Mouse (Mus musculus) embryonic fibroblast, embryonic 13.5 days (primary cell): ENCODE data around the gene Adra1b. TPM values are rescaled to one million over a fixed set of nuclear protein-coding genes. Genes with fewer than 3 reads are reported as not detected.

Experiments used
- H3K27ac ChIP-seq: 2 replicates; pipeline ENCODE4 v1.5.1; 2012; ENCODE audit warnings: low read length, control low read depth, inconsistent platforms; ENCODE audit not compliant: insufficient read depth
- H3K4me1 ChIP-seq: 2 replicates; pipeline ENCODE4 v1.6.1; 2011; ENCODE audit warnings: low read length; ENCODE audit not compliant: control insufficient read depth, insufficient read depth
- H3K4me3 ChIP-seq: 2 replicates; pipeline ENCODE4 v1.5.1; 2011; ENCODE audit warnings: mild to moderate bottlenecking, control low read depth, low read length; ENCODE audit not compliant: insufficient read depth
- CTCF ChIP-seq: IDR thresholded peaks from 2 replicates; pipeline ENCODE4 v1.5.1; 2011; ENCODE audit warnings: mild to moderate bottlenecking, control low read depth, low read length, moderate library complexity, borderline replicate concordance; ENCODE audit not compliant: insufficient read depth
- POLR2A ChIP-seq: IDR thresholded peaks from 2 replicates; pipeline ENCODE4 v1.6.1; 2011; ENCODE audit warnings: low read depth, mild to moderate bottlenecking, control low read depth, low read length, moderate library complexity
- polyA plus RNA-seq: library from polyadenylated mRNA; stranded (reverse); fragments of >200 nt; gene quantifications from 2 replicates; pipeline ENCODE4 v1.2.4, GENCODE M21; 2011; ENCODE audit warnings: low read depth; ENCODE audit not compliant: missing spikeins, insufficient read length

The Adra1b gene
- 2.7 and 2.9 TPM in 2 replicates for polyA plus RNA-seq

GRCm38 (mm10) chr11:43901051-43901654 is at the start of gene Adra1b:
TSS of gene Adra1b (minus strand) at chr11:43901210.
- Histone ChIP-seq H3K27ac (no peak within 1 kb of the TSS), H3K4me1 (no peaks in the 10 kb centered on the region), H3K4me3 (no peak within 1 kb of the TSS)
- TF ChIP-seq CTCF (no peak), POLR2A (no peak)

DNA sequence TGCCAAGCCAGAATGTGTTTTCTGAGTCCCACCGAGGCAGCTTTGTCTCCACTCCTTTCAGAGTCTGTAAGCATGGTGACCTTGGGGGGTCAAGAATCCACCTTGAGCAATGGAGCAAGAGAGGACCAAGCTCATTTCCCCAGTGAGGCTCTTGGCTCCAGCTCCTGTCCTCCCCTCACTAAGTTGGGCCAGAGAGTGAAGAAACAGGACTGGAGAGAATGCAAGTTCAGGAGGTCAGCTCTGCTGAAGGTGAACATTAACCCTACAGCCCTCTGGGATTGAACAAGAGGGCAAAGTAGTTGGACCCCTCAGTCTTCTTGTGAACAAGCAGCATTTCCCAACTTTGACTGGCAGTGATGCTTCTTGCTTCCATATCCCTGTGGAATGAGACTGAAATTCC is 49.3 kb upstream of the Adra1b start:
- Histone ChIP-seq H3K27ac (no peak overlapping the region), H3K4me1 (no peaks in the 10 kb centered on the region), H3K4me3 (no peak overlapping the region)
- TF ChIP-seq POLR2A (no peak), CTCF (no peak)

GRCm38 (mm10) chr11:43943781-43944180 is 42.8 kb upstream of the Adra1b start:
- no peak overlapping the region for H3K4me3 ChIP-seq
- TF ChIP-seq POLR2A (no peak), CTCF (no peak)
- H3K4me1 ChIP-seq, result no peaks in the 10 kb centered on the region
- no peak overlapping the region for H3K27ac ChIP-seq

DNA sequence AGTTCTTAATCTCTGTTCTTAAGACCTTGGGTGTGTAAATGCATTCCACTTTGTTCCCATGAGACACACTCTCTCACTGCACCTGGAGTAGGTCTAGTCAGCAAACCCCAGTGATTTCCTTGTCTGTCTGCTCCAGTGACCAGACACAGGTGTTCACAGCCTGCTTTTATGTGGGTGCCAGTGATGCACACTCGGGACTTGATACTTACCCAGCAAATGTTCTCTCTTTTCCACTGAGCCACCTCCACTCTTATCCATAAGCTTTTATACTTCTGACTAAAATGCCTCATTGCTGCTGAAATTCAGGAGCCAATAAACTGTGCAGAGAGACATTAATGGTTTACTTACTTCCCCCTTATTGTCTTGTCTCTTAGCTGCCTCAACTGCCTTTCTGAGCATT is 42.2 kb upstream of the Adra1b start:
- TF ChIP-seq CTCF (no peak), POLR2A (no peak)
- no peak overlapping the region for H3K4me3 ChIP-seq
- H3K4me1 ChIP-seq, result no peaks in the 10 kb centered on the region
- H3K27ac ChIP-seq, result no peak overlapping the region

GRCm38 (mm10) chr11:43940501-43941202 is 39.6 kb upstream of the Adra1b start:
- no peak for TF ChIP-seq CTCF
- no peak for TF ChIP-seq POLR2A
- H3K4me3 ChIP-seq, result no peak overlapping the region
- H3K4me1 ChIP-seq, result no peaks in the 10 kb centered on the region; the same call in 1 of the 2 replicates
- H3K27ac ChIP-seq, result no peak overlapping the region

- Histone ChIP-seq H3K27ac (no peak overlapping the region), H3K4me3 (no peak overlapping the region), H3K4me1 (peaks cover 10% of the 10 kb centered on the region)
- no peak for TF ChIP-seq CTCF
- TF ChIP-seq POLR2A, result no peak
Observed at GRCm38 (mm10) chr11:43936023-43936422, 35.0 kb upstream of the Adra1b start.

DNA sequence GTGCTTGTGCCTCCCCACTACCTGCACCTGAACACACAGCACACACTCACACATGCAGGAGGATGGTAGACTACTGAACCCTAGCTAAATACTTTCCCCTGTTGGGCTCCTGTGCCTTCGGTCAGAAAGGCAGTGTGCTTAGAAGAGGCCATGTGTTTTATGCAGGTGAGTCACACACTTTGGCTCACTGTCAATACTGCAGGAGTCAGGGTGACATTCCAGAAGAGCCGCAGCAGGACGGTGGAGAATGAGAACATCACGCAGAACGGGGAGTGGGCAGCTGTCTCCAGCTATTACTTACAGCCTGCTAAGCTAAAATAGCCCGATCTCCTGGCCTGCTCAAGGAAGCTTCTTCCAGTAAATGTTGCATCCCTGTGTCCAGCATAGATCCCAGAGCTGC is 32.5 kb upstream of the Adra1b start:
- no peak overlapping the region for H3K27ac ChIP-seq
- TF ChIP-seq CTCF (no peak), POLR2A (no peak)
- peaks cover 20% of the 10 kb centered on the region for H3K4me1 ChIP-seq
- H3K4me3 ChIP-seq, result no peak overlapping the region

GRCm38 (mm10) chr11:43933000-43933399 is 32.0 kb upstream of the Adra1b start:
- TF ChIP-seq CTCF (no peak), POLR2A (no peak)
- H3K4me1 ChIP-seq, result peaks cover 20% of the 10 kb centered on the region
- no peak overlapping the region for H3K4me3 ChIP-seq
- H3K27ac ChIP-seq, result no peak overlapping the region

DNA sequence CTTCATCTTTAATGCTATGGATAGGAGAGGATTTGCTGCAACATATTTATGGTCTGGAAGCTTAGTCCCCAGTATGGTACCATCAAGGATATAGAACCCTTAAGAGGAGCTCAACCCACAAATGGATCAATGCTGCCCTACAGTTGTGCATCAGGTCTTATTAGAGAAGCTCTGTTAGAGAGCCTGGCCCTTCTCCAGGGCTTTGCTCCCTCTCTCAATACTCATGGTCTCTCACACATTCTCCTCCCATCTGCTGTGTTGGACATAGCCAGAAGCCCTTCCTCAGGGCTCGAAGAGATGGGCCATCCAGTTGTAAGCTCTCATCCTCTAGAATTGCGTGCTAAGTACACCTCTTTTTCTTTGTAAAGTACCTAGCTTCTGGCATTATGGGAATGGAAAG is 29.2 kb upstream of the Adra1b start:
- Histone ChIP-seq H3K4me1 (peaks cover 20% of the 10 kb centered on the region), H3K27ac (no peak overlapping the region), H3K4me3 (no peak overlapping the region)
- TF ChIP-seq CTCF, result no peak
- TF ChIP-seq POLR2A, result no peak

DNA sequence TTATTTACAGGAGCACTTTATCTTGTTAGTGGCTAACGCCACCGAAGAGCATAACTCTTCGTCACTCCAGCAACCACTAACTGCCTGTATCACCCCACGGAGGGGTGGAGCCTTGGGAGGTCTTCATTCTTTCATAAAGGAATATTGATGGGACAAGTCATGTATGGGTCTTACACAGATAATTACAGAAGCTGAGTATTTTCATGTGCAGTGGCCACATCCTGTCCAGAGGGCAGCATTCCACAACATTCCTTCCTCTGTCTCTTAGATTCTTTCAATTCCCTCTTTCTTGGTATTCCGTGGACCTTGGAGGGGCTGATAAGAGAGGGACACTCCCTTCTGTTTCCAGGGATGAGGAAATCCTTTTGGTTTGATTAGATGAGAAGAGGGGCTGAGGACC is 28.7 kb upstream of the Adra1b start:
- TF ChIP-seq CTCF (no peak), POLR2A (no peak)
- Histone ChIP-seq H3K4me1 (peaks cover 20% of the 10 kb centered on the region), H3K4me3 (no peak overlapping the region), H3K27ac (no peak overlapping the region)

- Histone ChIP-seq H3K4me3 (no peak overlapping the region), H3K4me1 (peaks cover 20% of the 10 kb centered on the region), H3K27ac (no peak overlapping the region)
- TF ChIP-seq POLR2A (no peak), CTCF (no peak)
Observed at GRCm38 (mm10) chr11:43929178-43929577, 28.2 kb upstream of the Adra1b start.
